Mouse (Mus musculus): ENCODE measurements around the gene Cep128. TPM values are rescaled to one million over a fixed set of nuclear protein-coding genes. Genes with fewer than 3 reads are reported as not detected.

Cep128 gene
- polyA plus RNA-seq, 1 experiment from 2014 or later, result 3.7 TPM

- H3K9ac ChIP-seq (ENCODE audit: low read depth, low read length), result no peak overlapping the region
- H3K4me1 ChIP-seq (replicated peaks; ENCODE audit: control insufficient read depth, insufficient read depth, low read length), result no peaks in the 10 kb centered on the region
- H3K4me2 ChIP-seq (replicated peaks; ENCODE audit: low read depth), result no peak overlapping the region
- H3K27me3 ChIP-seq (replicated peaks; ENCODE audit: control insufficient read depth, insufficient read depth, low read length), result no peaks in the 10 kb centered on the region
- 83% methylated on average over 4 of the region's 4 CpGs for WGBS
- TF ChIP-seq CTCF (IDR thresholded peaks at IDR 0.05; ENCODE audit: low read depth), result no peak
- H3K27ac ChIP-seq (ENCODE audit: low read depth, low read length), result no peak overlapping the region
- no peaks in the 10 kb centered on the region for H3K36me3 ChIP-seq (ENCODE audit: control insufficient read depth, insufficient read depth)
- H3K4me3 ChIP-seq (ENCODE audit: low read depth, low read length), result no peak overlapping the region
- no peaks in the 10 kb centered on the region for H3K9me3 ChIP-seq (ENCODE audit: control insufficient read depth)
- no peak for ATAC-seq
These were observed 357.1 kb downstream of the Cep128 start for GRCm38 (mm10) chr12:91027100-91027499.

- WGBS, result 88% methylated on average over 6 of the region's 6 CpGs
- H3K36me3 ChIP-seq (ENCODE audit: control insufficient read depth, insufficient read depth), result no peaks in the 10 kb centered on the region
- no peaks in the 10 kb centered on the region for H3K9me3 ChIP-seq (ENCODE audit: control insufficient read depth)
- H3K4me2 ChIP-seq (replicated peaks; ENCODE audit: low read depth), result no peak overlapping the region
- H3K27ac ChIP-seq (ENCODE audit: low read depth, low read length), result no peak overlapping the region
- no peak overlapping the region for H3K4me3 ChIP-seq (ENCODE audit: low read depth, low read length)
- ATAC-seq, result no peak
- no peak for TF ChIP-seq CTCF (IDR thresholded peaks at IDR 0.05; ENCODE audit: low read depth)
- H3K9ac ChIP-seq (ENCODE audit: low read depth, low read length), result no peak overlapping the region
- no peaks in the 10 kb centered on the region for H3K27me3 ChIP-seq (replicated peaks; ENCODE audit: control insufficient read depth, insufficient read depth, low read length)
- no peaks in the 10 kb centered on the region for H3K4me1 ChIP-seq (replicated peaks; ENCODE audit: control insufficient read depth, insufficient read depth, low read length)
These were observed 369.1 kb downstream of the Cep128 start for GRCm38 (mm10) chr12:91015075-91015474.

GRCm38 (mm10) chr12:91013043-91013442 is 371.2 kb downstream of the Cep128 start:
- Histone ChIP-seq H3K27ac (ENCODE audit: low read depth, low read length) (no peak overlapping the region), H3K27me3 (replicated peaks; ENCODE audit: control insufficient read depth, insufficient read depth, low read length) (no peaks in the 10 kb centered on the region), H3K4me1 (replicated peaks; ENCODE audit: control insufficient read depth, insufficient read depth, low read length) (no peaks in the 10 kb centered on the region), H3K4me2 (replicated peaks; ENCODE audit: low read depth) (no peak overlapping the region), H3K9ac (ENCODE audit: low read depth, low read length) (no peak overlapping the region), H3K36me3 (ENCODE audit: control insufficient read depth, insufficient read depth) (no peaks in the 10 kb centered on the region), H3K4me3 (ENCODE audit: low read depth, low read length) (no peak overlapping the region), H3K9me3 (ENCODE audit: control insufficient read depth) (no peaks in the 10 kb centered on the region)
- no peak for ATAC-seq
- no peak for TF ChIP-seq CTCF (IDR thresholded peaks at IDR 0.05; ENCODE audit: low read depth)
- 91% methylated on average over 6 of the region's 6 CpGs for WGBS

- Histone ChIP-seq H3K4me1 (replicated peaks; ENCODE audit: control insufficient read depth, insufficient read depth, low read length) (no peaks in the 10 kb centered on the region), H3K36me3 (ENCODE audit: control insufficient read depth, insufficient read depth) (no peaks in the 10 kb centered on the region), H3K4me2 (replicated peaks; ENCODE audit: low read depth) (no peak overlapping the region), H3K9ac (ENCODE audit: low read depth, low read length) (no peak overlapping the region), H3K27me3 (replicated peaks; ENCODE audit: control insufficient read depth, insufficient read depth, low read length) (no peaks in the 10 kb centered on the region), H3K9me3 (ENCODE audit: control insufficient read depth) (no peaks in the 10 kb centered on the region), H3K27ac (ENCODE audit: low read depth, low read length) (no peak overlapping the region), H3K4me3 (ENCODE audit: low read depth, low read length) (no peak overlapping the region)
- WGBS, result 75% methylated on average over 4 of the region's 4 CpGs
- no peak for TF ChIP-seq CTCF (IDR thresholded peaks at IDR 0.05; ENCODE audit: low read depth)
- ATAC-seq, result no peak
These were observed 372.0 kb downstream of the Cep128 start for GRCm38 (mm10) chr12:91012184-91012583.

GRCm38 (mm10) chr12:91008736-91009135 is 375.5 kb downstream of the Cep128 start:
- Histone ChIP-seq H3K4me1 (replicated peaks; ENCODE audit: control insufficient read depth, insufficient read depth, low read length) (no peaks in the 10 kb centered on the region), H3K9me3 (ENCODE audit: control insufficient read depth) (no peaks in the 10 kb centered on the region), H3K9ac (ENCODE audit: low read depth, low read length) (no peak overlapping the region), H3K4me3 (ENCODE audit: low read depth, low read length) (no peak overlapping the region), H3K4me2 (replicated peaks; ENCODE audit: low read depth) (no peak overlapping the region), H3K27ac (ENCODE audit: low read depth, low read length) (no peak overlapping the region), H3K27me3 (replicated peaks; ENCODE audit: control insufficient read depth, insufficient read depth, low read length) (no peaks in the 10 kb centered on the region), H3K36me3 (ENCODE audit: control insufficient read depth, insufficient read depth) (no peaks in the 10 kb centered on the region)
- 68% methylated on average over 5 of the region's 5 CpGs for WGBS
- no peak for ATAC-seq
- TF ChIP-seq CTCF (IDR thresholded peaks at IDR 0.05; ENCODE audit: low read depth), result no peak

- Histone ChIP-seq H3K4me1 (replicated peaks; ENCODE audit: control insufficient read depth, insufficient read depth, low read length) (no peaks in the 10 kb centered on the region), H3K27me3 (replicated peaks; ENCODE audit: control insufficient read depth, insufficient read depth, low read length) (no peaks in the 10 kb centered on the region), H3K9me3 (ENCODE audit: control insufficient read depth) (no peaks in the 10 kb centered on the region), H3K4me3 (ENCODE audit: low read depth, low read length) (no peak overlapping the region), H3K27ac (ENCODE audit: low read depth, low read length) (no peak overlapping the region), H3K9ac (ENCODE audit: low read depth, low read length) (no peak overlapping the region), H3K4me2 (replicated peaks; ENCODE audit: low read depth) (no peak overlapping the region), H3K36me3 (ENCODE audit: control insufficient read depth, insufficient read depth) (no peaks in the 10 kb centered on the region)
- WGBS, result 50% methylated on average over 3 of the region's 3 CpGs
- TF ChIP-seq CTCF (IDR thresholded peaks at IDR 0.05; ENCODE audit: low read depth), result no peak
- ATAC-seq, result no peak
These were observed 376.0 kb downstream of the Cep128 start for GRCm38 (mm10) chr12:91008170-91008569.

- Histone ChIP-seq H3K27me3 (replicated peaks; ENCODE audit: control insufficient read depth, insufficient read depth, low read length) (no peaks in the 10 kb centered on the region), H3K4me1 (replicated peaks; ENCODE audit: control insufficient read depth, insufficient read depth, low read length) (no peaks in the 10 kb centered on the region), H3K4me3 (ENCODE audit: low read depth, low read length) (no peak overlapping the region), H3K36me3 (ENCODE audit: control insufficient read depth, insufficient read depth) (no peaks in the 10 kb centered on the region), H3K27ac (ENCODE audit: low read depth, low read length) (no peak overlapping the region), H3K9ac (ENCODE audit: low read depth, low read length) (no peak overlapping the region), H3K4me2 (replicated peaks; ENCODE audit: low read depth) (no peak overlapping the region), H3K9me3 (ENCODE audit: control insufficient read depth) (no peaks in the 10 kb centered on the region)
- ATAC-seq, result no peak
- 93% methylated on average over 4 of the region's 4 CpGs for WGBS
- TF ChIP-seq CTCF (IDR thresholded peaks at IDR 0.05; ENCODE audit: low read depth), result no peak
These were observed 386.7 kb downstream of the Cep128 start for GRCm38 (mm10) chr12:90997539-90997938.

All from intestine, postnatal 0 days (tissue).